Mouse (Mus musculus): Measurements from ENCODE around the gene Crybg2. TPM values are rescaled to one million over a fixed set of nuclear protein-coding genes. Genes with fewer than 3 reads are reported as not detected.

Crybg2 gene
- total RNA-seq, 2 experiments from 2014 or later, result 2.1 to 2.7 TPM

DNA sequence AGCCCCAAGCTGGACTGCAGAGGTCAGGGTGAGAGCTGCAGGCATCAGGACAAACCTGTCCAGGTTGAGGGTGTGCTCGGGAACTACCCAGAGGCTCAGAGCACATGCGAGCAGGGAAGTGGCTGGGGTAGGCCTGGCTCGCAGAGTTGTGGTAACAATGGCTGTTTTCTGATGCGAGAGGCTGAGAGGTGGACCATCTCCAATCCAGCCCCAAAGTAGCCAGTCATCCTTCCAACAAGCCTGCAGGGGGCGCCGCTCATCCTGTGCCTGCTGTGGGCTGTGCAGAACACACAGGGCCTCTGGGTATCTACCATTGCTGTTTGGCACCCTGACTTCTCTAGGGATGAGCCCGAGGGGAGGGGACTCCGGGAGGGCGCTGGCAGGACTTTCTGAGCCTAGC, 59.0 kb downstream of the Crybg2 start:
- no peak for DNase-seq (ENCODE audit: low spot score in 2 of 2)

- no peak for DNase-seq (ENCODE audit: low spot score in 2 of 2)
Measured at GRCm38 (mm10) chr4:134120192-134120805, 59.7 kb downstream of the Crybg2 start.

DNA sequence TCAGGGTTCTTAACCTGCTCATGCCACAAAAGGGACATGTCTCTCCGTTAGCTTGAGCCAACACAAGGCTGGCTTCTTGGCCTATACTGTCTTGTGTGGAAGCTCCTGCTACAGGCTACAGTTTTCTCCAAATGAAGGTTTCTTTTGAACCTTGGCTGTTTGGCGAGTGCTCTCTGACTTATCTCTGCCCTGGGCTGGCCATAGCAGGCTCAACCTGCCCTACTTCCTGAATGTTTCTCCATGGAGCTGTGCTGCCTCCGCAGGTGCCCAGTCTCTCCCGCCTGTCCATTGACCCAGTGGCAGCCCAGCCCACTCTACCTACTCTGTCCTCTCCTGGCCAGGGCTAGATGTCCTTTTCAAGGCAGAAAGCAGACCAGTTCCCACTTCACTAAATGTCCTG, 60.3 kb downstream of the Crybg2 start:
- no peak for DNase-seq (ENCODE audit: low spot score in 2 of 2)

- DNase-seq (ENCODE audit: low spot score in 2 of 2), result no peak
Measured at GRCm38 (mm10) chr4:134121571-134121970, 61.0 kb downstream of the Crybg2 start.

DNA sequence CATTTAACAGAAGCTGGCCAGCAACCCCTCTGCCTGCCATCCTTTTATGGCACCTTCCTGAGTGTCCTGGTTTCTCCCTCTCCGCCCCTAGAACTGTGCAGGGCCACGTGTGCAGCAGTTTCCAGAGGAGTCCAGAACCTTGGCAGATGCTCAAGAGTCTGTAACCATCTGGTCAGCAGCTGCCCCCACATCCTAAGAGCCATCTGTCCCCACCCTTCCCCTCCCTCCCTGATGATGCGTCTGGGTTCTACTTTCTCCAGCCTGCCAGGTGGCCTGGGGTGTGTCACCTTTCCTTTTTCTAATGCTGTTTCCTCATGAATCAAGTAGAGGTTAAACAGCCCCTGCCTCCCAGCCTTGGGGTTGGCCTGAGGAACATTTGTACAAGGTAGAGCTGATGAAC, 61.7 kb downstream of the Crybg2 start:
- no peak for DNase-seq (ENCODE audit: low spot score in 2 of 2)

- DNase-seq (ENCODE audit: low spot score in 2 of 2), result no peak
Measured at GRCm38 (mm10) chr4:134123147-134123546, 62.5 kb downstream of the Crybg2 start.

- peak; percentile 75 to 76 for DNase-seq (ENCODE audit: low spot score in 2 of 2)
Measured at GRCm38 (mm10) chr4:134123680-134124551, 63.3 kb downstream of the Crybg2 start.

- no peak for DNase-seq (ENCODE audit: low spot score in 2 of 2)
Measured at GRCm38 (mm10) chr4:134125383-134126060, 64.9 kb downstream of the Crybg2 start.

GRCm38 (mm10) chr4:134126300-134127120, 65.9 kb downstream of the Crybg2 start:
- DNase-seq (ENCODE audit: low spot score in 2 of 2), result no peak

DNA sequence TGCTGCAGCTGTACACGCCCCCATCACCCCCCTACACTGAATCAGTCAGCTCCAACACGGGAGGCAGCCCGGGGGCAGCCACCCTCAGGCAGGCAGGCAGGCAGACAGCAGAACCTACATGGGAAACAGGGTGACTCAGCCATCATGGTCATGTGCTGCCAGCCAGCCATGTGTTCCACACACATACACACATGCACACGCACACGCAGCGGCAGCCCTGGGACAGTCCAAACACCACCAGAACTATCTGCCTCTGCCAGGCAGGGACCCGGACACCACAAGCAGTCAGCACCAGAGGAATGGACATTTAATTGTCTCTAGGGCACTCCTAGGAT, 66.5 kb downstream of the Crybg2 start:
- peak in 1 of 2 experiments; percentile 50 for DNase-seq (ENCODE audit: low spot score in 2 of 2)

- no peak for DNase-seq (ENCODE audit: low spot score in 2 of 2)
Measured at GRCm38 (mm10) chr4:134127793-134128192, 67.2 kb downstream of the Crybg2 start.

DNA sequence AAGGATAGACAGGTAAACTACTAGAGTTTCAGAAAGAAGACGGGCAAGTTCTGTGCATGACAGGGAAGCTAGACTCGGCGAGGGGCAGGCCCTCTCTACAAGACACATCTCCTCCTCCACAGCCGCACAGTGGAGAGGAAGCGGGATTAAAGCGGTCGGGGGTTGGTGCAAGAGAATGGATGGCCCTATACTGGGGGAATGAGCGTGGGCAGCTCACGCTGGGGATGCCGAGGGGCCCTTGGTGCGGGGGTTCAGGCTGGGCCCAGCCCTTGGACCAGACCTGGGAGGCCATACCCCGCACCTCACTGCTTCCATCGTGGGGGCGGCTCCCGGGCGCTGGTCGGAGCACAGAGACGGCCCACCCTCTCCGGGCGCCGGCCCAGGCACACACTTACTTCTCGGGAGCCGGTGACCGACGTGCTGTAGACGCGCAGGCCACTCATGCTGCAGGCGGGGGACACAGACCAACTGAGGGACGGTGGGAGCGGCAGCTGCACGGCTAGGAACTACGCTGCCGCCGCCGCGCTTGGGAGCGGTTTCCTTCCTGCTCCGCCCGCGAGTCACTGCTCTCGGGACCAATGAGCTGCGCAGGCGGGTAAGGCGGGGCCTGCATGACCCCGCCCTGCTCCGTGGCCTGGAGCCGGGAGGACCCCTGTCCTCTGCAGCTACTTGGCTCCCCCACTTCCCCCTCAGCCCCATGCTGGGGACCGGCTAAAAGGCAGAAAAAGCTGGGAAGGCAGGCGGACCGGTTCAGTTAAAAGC, 67.8 kb downstream of the Crybg2 start, which contains the start of gene Sh3bgrl3:
Gene Sh3bgrl3, minus strand, starts transcription at position 569 of the 762 bp plus-strand sequence.
- peak; percentile 87 to 89 for DNase-seq (ENCODE audit: low spot score in 2 of 2)

- DNase-seq (ENCODE audit: low spot score in 2 of 2), result no peak
Measured at GRCm38 (mm10) chr4:134128983-134129362, 68.4 kb downstream of the Crybg2 start.

DNA sequence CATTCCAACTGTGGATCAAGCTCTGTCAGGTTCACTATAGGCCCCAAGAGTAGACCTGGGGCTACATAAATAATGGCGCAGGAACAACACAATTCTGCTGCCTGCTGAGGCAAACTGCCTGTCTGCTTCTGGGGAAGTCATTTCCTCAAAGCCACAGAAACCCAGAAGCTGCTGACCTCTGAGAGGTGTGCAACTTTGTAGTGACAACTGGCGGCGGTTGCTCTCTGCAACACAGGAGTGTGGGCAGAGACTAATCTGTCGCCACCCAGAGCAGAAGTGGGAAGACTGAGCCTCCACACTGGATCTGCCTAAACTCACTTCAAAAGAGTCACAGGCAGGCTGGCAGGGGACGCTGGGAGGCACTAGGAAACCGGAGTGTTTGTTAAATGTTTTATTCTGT, 68.9 kb downstream of the Crybg2 start:
- no peak for DNase-seq (ENCODE audit: low spot score in 2 of 2)

DNA sequence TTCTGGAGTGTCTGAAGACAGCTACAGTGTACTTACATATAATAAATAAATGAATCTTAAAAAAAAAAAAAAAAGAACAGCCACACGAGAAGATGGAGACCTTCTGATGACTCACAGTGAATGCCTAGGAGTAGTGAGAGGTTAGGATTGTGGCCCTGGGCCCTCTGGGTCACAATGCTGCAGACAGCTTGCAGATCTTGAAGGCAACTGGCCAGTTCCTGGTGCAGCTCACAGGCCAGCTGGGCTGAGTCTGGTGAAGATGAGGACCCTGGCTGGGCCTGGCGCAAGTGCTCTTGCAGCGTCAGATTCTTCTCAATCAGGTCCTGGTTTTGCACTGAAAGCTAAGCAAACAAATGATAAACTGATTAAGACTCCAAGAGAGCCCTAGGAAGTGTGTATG, 71.5 kb downstream of the Crybg2 start:
- no peak for DNase-seq (ENCODE audit: low spot score in 2 of 2)

DNA sequence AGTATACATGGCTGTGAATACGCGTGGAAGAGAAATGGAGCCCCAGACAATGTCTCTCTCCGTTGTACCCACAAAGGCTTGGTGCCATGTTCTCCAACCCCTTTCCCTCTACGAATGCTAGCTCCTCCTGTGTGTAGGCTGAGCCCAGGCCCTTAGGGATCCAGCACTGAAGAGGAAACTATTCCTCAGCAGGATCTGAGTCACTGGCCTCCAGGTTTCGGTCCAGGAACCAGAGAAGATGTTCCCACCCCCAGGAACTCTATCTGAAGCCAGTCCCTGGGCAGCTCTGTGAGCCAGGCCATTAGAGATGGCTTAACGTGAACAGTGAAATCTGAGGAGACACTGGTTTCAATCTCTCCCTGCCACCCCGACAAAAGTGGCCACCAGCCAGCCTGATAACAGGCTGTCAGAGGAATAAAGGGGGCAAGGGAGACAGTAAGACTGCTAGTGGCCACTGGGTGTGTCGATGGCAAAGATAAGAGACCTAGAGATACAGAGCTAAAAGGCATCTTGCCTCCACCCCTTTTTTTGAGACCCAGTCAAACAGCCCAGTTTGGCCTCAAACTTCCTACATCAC, 72.0 kb downstream of the Crybg2 start:
- DNase-seq (ENCODE audit: low spot score in 2 of 2), result no peak

DNA sequence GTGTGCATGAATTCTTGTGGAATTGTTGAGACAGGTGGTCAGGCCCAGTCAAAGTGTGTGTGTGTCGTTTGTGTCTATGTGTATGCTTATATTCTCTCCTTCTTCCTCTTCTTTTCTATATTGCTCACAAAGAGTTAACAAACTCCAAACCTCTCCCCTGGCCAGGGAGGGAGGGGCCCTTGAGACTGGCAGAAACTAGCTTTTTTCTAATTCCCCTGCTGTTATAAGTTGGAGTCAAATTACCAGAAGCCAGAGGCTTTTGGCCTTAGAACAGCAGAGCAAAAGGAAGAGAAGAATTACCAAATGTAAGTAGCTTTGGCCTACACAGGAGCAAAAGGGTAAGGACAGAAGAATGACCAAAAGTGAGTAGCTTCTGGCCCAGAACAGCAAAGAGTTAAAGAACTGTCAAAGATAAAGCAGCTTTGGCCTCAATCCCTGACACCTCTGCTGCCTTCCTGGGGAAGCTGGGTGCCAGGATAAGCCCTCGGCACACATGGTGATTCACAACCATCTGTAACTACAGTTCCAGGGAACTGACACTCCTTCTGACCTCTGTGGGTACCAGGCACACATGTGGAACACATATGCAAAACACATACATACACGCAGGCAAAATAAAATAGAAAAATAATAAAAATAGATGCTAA, 75.8 kb downstream of the Crybg2 start:
- DNase-seq (ENCODE audit: low spot score in 2 of 2), result no peak

DNA sequence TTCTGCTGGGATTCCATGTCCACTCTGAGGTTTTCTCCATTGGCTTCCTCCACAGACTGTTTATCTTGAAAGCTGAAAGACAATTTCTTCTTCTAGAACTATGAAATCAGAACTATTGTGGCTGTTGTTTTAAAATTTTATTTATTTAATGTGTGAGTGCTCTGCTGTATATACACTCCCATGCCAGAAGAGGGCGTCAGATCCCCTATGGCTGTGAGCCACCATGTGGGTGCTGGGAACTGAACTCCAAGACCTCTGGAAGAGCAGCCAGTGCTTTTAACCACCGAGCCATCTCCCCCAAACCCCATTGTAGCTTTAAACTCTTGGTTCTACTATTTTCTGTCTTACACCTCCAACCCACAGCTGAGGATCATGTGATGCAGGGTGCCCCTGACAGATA, 78.2 kb downstream of the Crybg2 start:
- no peak for DNase-seq (ENCODE audit: low spot score in 2 of 2)
